Mouse (Mus musculus): ENCODE results near the gene Ramp2.

DNA sequence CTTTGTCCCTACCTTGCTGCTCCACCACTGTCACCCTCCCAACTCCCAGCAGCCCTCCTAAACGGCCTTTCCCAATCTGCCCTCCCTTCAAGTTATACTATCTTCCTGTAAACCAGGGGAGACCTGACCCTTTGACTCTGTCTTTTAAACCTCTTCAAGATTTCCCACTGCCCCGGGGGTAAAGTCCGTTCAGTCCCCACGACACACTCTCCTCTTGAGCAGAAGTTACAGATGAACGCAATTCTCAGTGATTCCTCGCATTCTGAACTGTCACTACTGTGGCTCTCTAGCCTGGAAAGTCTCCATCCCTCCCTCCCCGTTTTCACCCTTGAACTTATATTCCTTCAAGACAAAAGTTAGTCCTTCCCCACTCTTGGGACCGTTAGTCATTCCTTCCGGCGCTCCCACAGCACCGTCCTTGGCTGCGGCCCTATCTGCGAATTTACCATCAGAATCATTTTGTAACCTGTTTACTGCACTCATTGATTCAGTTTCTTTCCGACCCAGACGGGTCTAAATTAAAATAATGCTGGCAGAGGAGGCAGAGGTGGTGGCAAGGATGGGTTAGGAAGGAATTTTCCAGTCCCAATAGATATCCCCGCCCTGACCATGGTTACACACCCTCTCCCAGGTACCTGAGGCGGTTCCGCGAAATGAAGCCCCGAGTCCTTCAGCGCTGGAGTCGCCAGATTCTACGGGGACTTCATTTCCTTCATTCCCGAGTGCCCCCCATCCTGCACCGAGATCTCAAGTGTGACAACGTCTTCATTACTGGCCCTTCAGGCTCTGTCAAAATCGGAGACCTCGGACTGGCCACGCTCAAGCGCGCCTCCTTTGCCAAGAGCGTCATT, 17.5 kb downstream of the Ramp2 start:
- no peak for TF ChIP-seq GATA1 (IDR thresholded peaks at IDR 0.05; ENCODE audit: borderline replicate concordance, low read length)
- TF ChIP-seq FLI1 (IDR thresholded peaks at IDR 0.05; ENCODE audit: low read length), result no peak

All from megakaryocyte, embryonic 14.5 days (primary cell).